Mouse (Mus musculus) liver, postnatal 0 days (tissue): ENCODE data around the gene 3100002H09Rik.

Experiments used
- CTCF ChIP-seq: sonication (generic); IDR thresholded peaks from 2 replicates; pipeline ENCODE4 v1.5.1; 2016; ENCODE audit warnings: antibody characterized with exemption, low read depth
- EP300 ChIP-seq: IDR thresholded peaks from 2 replicates; pipeline ENCODE4 v1.6.1; 2016; ENCODE audit warnings: antibody characterized with exemption, low read depth, mild to moderate bottlenecking

- TF ChIP-seq CTCF (no peak), EP300 (no peak)
Measured at GRCm38 (mm10) chr4:124615986-124616385, 5.4 kb upstream of the 3100002H09Rik start.
